Mouse (Mus musculus) hindbrain, embryonic 15.5 days (tissue): ENCODE data around the gene Lpcat2. TPM values are rescaled to one million over a fixed set of nuclear protein-coding genes. Genes with fewer than 3 reads are reported as not detected.

Experiments
- ATAC-seq: fragments of 200-750 bp; cut with Nextera tagmentation; 2 replicates; pipeline ENCODE4 v1.8.0; 2017; ENCODE audit warnings: low read depth, moderate number of reproducible peaks, moderate TSS enrichment; ENCODE audit not compliant: low FRiP score
- H3K27ac ChIP-seq: fragments of 300-500 bp; sonication (generic); replicated peaks from 2 replicates; pipeline ENCODE4 v1.5.1; 2015; ENCODE audit warnings: mild to moderate bottlenecking, inconsistent platforms
- H3K27me3 ChIP-seq: fragments of 300-500 bp; sonication (generic); 2 replicates; pipeline ENCODE4 v1.6.1; 2015; ENCODE audit warnings: control low read depth, inconsistent platforms
- H3K36me3 ChIP-seq: fragments of 300-500 bp; sonication (generic); 2 replicates; pipeline ENCODE4 v1.6.1; 2015; ENCODE audit warnings: control low read depth, inconsistent platforms
- H3K4me1 ChIP-seq: fragments of 300-500 bp; sonication (generic); replicated peaks from 2 replicates; pipeline ENCODE4 v1.6.1; 2015; ENCODE audit warnings: control low read depth, inconsistent platforms
- H3K4me2 ChIP-seq: fragments of 300-500 bp; sonication (generic); 2 replicates; pipeline ENCODE4 v1.6.1; 2015; ENCODE audit warnings: moderate library complexity, mild to moderate bottlenecking, inconsistent platforms
- H3K4me3 ChIP-seq: fragments of 300-500 bp; sonication (generic); 2 replicates; pipeline ENCODE4 v1.5.1; 2015; ENCODE audit warnings: mild to moderate bottlenecking, inconsistent platforms
- H3K9ac ChIP-seq: fragments of 300-500 bp; sonication (generic); 2 replicates; pipeline ENCODE4 v1.6.1; 2015; ENCODE audit warnings: inconsistent platforms
- H3K9me3 ChIP-seq: fragments of 300-500 bp; sonication (generic); 2 replicates; pipeline ENCODE4 v1.6.1; 2016; ENCODE audit warnings: control low read depth, inconsistent platforms
- WGBS: fragments of 180-500 bp; shearing (Covaris S2); methylation state at CpG from one replicate; pipeline ENCODE4 v1.1.7; 2015; 5-methylcytosine and 5-hydroxymethylcytosine counted together
- microRNA-seq: library from miRNA; unstranded; fragments of <30 nt; microRNA quantifications from one replicate; pipeline ENCODE4, GENCODE M21; 2016
- polyA plus RNA-seq: library from polyadenylated mRNA; unstranded; fragments of >200 nt; fragmentation: Nextera tagmentation; extraction: Ambion mirVana; gene quantifications from 2 replicates; pipeline ENCODE4 v1.2.1, GENCODE M21; 2015

Gene Lpcat2
- polyA plus RNA-seq, 1 experiment from 2014 or later = 9.9 TPM

- Histone ChIP-seq H3K27ac (no peak overlapping the region), H3K27me3 (no peaks in the 10 kb centered on the region), H3K36me3 (no peaks in the 10 kb centered on the region), H3K4me2 (no peak overlapping the region), H3K4me1 (no peaks in the 10 kb centered on the region), H3K4me3 (no peak overlapping the region), H3K9ac (no peak overlapping the region), H3K9me3 (no peaks in the 10 kb centered on the region)
- 77% methylated on average over 4 of the region's 4 CpGs for WGBS
- ATAC-seq = no peak
Observed at GRCm38 (mm10) chr8:92938056-92938455, 82.9 kb downstream of the Lpcat2 start.

- H3K4me3 ChIP-seq = no peak overlapping the region
- no peaks in the 10 kb centered on the region for H3K36me3 ChIP-seq
- no peak overlapping the region for H3K9ac ChIP-seq
- WGBS = 93% methylated on average over 4 of the region's 4 CpGs
- no peak overlapping the region for H3K27ac ChIP-seq
- H3K4me2 ChIP-seq = no peak overlapping the region
- H3K4me1 ChIP-seq = no peaks in the 10 kb centered on the region
- no peak for ATAC-seq
- H3K9me3 ChIP-seq = no peaks in the 10 kb centered on the region
- no peaks in the 10 kb centered on the region for H3K27me3 ChIP-seq
Observed at GRCm38 (mm10) chr8:92949071-92949470, 93.9 kb downstream of the Lpcat2 start.

- H3K36me3 ChIP-seq = no peaks in the 10 kb centered on the region
- no peak overlapping the region for H3K27ac ChIP-seq
- WGBS = 81% methylated on average over 12 of the region's 12 CpGs
- H3K4me3 ChIP-seq = no peak overlapping the region
- H3K4me1 ChIP-seq = no peaks in the 10 kb centered on the region
- H3K27me3 ChIP-seq = no peaks in the 10 kb centered on the region
- no peaks in the 10 kb centered on the region for H3K9me3 ChIP-seq
- no peak overlapping the region for H3K4me2 ChIP-seq
- no peak overlapping the region for H3K9ac ChIP-seq
- no peak for ATAC-seq
Observed at GRCm38 (mm10) chr8:92950639-92951371, 95.7 kb downstream of the Lpcat2 start.

- ATAC-seq = no peak
- no peaks in the 10 kb centered on the region for H3K36me3 ChIP-seq
- no peaks in the 10 kb centered on the region for H3K9me3 ChIP-seq
- 88% methylated on average over 5 of the region's 5 CpGs for WGBS
- no peak overlapping the region for H3K4me3 ChIP-seq
- H3K9ac ChIP-seq = no peak overlapping the region
- H3K4me2 ChIP-seq = no peak overlapping the region
- H3K27ac ChIP-seq = no peak overlapping the region
- peaks cover 7% of the 10 kb centered on the region for H3K27me3 ChIP-seq
- no peaks in the 10 kb centered on the region for H3K4me1 ChIP-seq
Observed at GRCm38 (mm10) chr8:92954044-92954443, 98.9 kb downstream of the Lpcat2 start.

GRCm38 (mm10) chr8:92959779-92960178 lies 104.6 kb downstream of the Lpcat2 start, which contains the start of gene Slc6a2:
Gene Slc6a2 (plus strand): TSS chr8:92960079.
- H3K27me3 ChIP-seq = peaks cover 49% of the 10 kb centered on the region
- no peaks in the 10 kb centered on the region for H3K36me3 ChIP-seq
- no peak for ATAC-seq
- no peaks in the 10 kb centered on the region for H3K9me3 ChIP-seq
- H3K4me2 ChIP-seq = peak within 1 kb of the TSS; percentile 91
- H3K27ac ChIP-seq = no peak within 1 kb of the TSS
- H3K4me3 ChIP-seq = peak within 1 kb of the TSS; percentile 38
- H3K4me1 ChIP-seq = peaks cover 15% of the 10 kb centered on the region
- peak within 1 kb of the TSS; percentile 29 for H3K9ac ChIP-seq
- 73% methylated on average over 10 of the region's 10 CpGs for WGBS

- H3K4me2 ChIP-seq = peak overlapping the region; percentile 91
- peak overlapping the region; percentile 29 for H3K9ac ChIP-seq
- H3K36me3 ChIP-seq = no peaks in the 10 kb centered on the region
- no peak overlapping the region for H3K27ac ChIP-seq
- no peak for ATAC-seq
- no peaks in the 10 kb centered on the region for H3K9me3 ChIP-seq
- peaks cover 49% of the 10 kb centered on the region for H3K27me3 ChIP-seq
- under 1% methylated on average over 42 of the region's 42 CpGs for WGBS
- peak overlapping the region; percentile 38 for H3K4me3 ChIP-seq
- peaks cover 15% of the 10 kb centered on the region for H3K4me1 ChIP-seq
Observed at GRCm38 (mm10) chr8:92960451-92960911, 105.3 kb downstream of the Lpcat2 start.

- H3K27me3 ChIP-seq = peaks cover 49% of the 10 kb centered on the region
- no peak for ATAC-seq
Observed at GRCm38 (mm10) chr8:92961088-92961487, 105.9 kb downstream of the Lpcat2 start.

GRCm38 (mm10) chr8:92964556-92964955 lies 109.4 kb downstream of the Lpcat2 start:
- no peaks in the 10 kb centered on the region for H3K9me3 ChIP-seq
- H3K4me3 ChIP-seq = no peak overlapping the region
- H3K4me2 ChIP-seq = no peak overlapping the region
- H3K36me3 ChIP-seq = no peaks in the 10 kb centered on the region
- ATAC-seq = no peak
- H3K27me3 ChIP-seq = peaks cover 37% of the 10 kb centered on the region
- peaks cover 15% of the 10 kb centered on the region for H3K4me1 ChIP-seq
- H3K9ac ChIP-seq = no peak overlapping the region
- no peak overlapping the region for H3K27ac ChIP-seq
- WGBS = 77% methylated on average over 2 of the region's 2 CpGs

More at GRCm38 (mm10) chr8:92961088-92961487, 105.9 kb downstream of the Lpcat2 start:
- H3K4me1 ChIP-seq = peaks cover 15% of the 10 kb centered on the region
- peak overlapping the region; percentile 38 for H3K4me3 ChIP-seq
- H3K4me2 ChIP-seq = peak overlapping the region; percentile 91
- no peak overlapping the region for H3K27ac ChIP-seq
- WGBS = under 1% methylated on average over 25 of the region's 25 CpGs
- no peak overlapping the region for H3K9ac ChIP-seq
- no peaks in the 10 kb centered on the region for H3K36me3 ChIP-seq
- H3K9me3 ChIP-seq = no peaks in the 10 kb centered on the region

Small RNAs within 50 kb of the gene (microRNA-seq; reads per million reads assigned to microRNA genes)
- gene Gm22151 = not detected

Other genes starting within 250 kb of the Lpcat2 start
- 2.4 and 5.6 TPM in 2 replicates for gene Irx6, start 181.1 kb upstream of the Lpcat2 start, polyA plus RNA-seq
- gene Mmp2, start 28.0 kb upstream of the Lpcat2 start, polyA plus RNA-seq = 23.7 and 26.2 TPM in 2 replicates
- 0.30 and 0.43 TPM in 2 replicates for gene Capns2, start 46.1 kb downstream of the Lpcat2 start, polyA plus RNA-seq
- 4.5 and 6.8 TPM in 2 replicates for gene Slc6a2, start 104.7 kb downstream of the Lpcat2 start, polyA plus RNA-seq
- not detected in 2 replicates for gene Ces1a, start 192.9 kb downstream of the Lpcat2 start, polyA plus RNA-seq
- not detected in 2 replicates for gene Ces1b, start 224.7 kb downstream of the Lpcat2 start, polyA plus RNA-seq